Mouse (Mus musculus) T-helper 17 cell (primary cell): Measurements from ENCODE around the gene Dtl.

Source experiments
- in situ Hi-C, 2 experiments: fragments of 300-600 bp; cut with MboI, MseI; formaldehyde crosslinking; loops; 1 replicate in 1 of 2; 2 replicates in 1 of 2; pipeline ENCODE4 v1.15.1; 2025; ENCODE audit warnings: high pct_unique_total_duplicates in 2 of 2

Dtl gene

DNA sequence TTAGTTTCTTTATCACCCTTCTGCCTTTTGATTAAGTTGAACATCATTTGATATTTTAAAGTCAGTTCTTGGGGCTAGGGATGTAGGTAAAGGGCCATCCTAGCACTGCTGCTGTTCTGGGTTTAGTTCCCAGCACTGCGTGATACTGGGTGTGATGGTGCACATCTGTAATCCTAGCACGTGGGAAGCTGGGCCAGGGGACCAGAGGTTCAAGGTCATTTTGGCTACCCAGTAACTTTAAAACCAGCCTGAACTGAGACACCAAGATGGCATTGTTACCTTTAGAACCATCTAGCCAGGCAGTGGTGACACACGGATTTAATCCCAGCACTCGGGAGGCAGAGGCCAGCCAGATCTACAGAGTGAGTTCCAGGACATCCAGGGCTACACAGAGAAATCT, 8.5 kb upstream of the Dtl start:
- in situ Hi-C loops, result loop anchor here in 1 of 2 experiments (25.0 kb wide), 1 partner anchor 1578 kb away; the partner anchor contains the start of genes A130010J15Rik and Irf6

DNA sequence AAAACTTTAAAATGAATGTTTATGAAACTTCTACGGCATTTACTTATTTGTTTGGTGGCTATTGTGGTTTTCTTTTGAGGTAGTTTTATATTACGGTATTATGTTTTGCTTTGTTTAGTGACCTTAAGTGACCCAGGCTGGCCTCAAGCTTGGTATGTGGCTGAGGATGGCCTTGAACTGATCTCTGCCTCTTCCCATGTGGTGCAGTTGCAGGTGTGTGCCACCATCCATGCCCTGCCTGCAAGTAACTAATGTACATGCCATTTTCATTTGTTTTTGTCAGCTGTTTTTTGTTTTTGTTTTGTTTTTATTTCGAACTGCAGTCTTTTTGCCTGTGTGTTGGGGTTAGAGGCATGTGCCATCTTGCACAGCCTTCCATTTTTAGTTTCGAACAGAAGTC, 6.3 kb upstream of the Dtl start:
- in situ Hi-C loops, result loop anchor here in 1 of 2 experiments (25.0 kb wide), 1 partner anchor 1581 kb away; the partner anchor contains the start of genes A130010J15Rik and Irf6

DNA sequence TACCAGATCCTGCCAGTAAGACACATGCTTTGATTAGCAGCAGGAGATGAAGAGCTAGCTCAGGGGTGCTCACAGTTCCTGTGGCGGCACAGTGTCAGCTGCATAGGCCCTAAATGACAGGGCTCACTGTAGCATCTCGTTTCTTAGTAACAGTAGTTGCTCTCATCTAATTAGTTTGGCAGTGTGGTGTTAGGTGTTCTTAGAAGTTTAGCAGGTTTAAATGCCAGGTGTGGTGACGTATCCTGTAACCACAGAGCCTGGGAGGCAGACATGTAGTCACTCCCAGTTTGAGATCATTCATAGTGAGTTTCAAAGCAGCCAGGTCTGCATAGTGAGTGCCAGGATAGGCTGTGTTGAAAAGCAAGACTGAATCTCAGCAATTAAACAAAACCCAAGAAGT, 4.2 kb upstream of the Dtl start:
- in situ Hi-C loops, result loop anchor here (10.0 to 25.0 kb wide), 2 partner anchors 645 to 1583 kb away; partner anchors contain the start of genes A130010J15Rik (in 1 of the 2) and Irf6 (in 1 of the 2)

DNA sequence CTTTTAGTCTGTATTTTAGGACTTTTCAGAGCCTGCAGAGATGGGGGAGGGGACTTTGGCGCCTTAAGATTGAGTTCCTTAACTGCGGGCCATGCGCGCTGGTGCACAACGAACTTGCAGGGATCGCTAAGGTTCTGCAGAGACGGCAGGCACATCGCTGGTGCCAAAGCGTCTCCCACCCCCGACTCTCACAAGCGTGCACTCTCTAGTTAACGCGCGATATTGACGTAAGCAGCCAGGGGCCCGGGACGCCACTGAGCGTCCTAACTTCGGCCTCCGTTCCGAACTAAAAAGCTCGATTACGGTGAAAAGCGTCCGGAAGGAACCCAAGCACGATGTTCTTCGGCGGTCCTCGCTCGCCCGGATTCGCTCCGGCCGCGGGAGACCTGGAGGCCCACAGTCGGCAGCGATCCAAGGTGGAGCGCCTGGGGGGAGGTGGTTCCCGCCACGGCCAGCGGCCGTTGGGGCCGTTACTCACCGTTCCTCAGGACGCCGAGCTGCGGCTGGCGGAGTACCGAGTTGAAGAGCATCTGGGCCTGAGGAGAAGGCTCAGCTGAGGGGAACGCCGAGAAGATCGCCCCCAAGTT, 380 bp downstream of the Dtl start:
- in situ Hi-C loops, result loop anchor here (10.0 to 25.0 kb wide), 2 partner anchors 640 to 1587 kb away; partner anchors contain the start of genes A130010J15Rik (in 1 of the 2) and Irf6 (in 1 of the 2)

DNA sequence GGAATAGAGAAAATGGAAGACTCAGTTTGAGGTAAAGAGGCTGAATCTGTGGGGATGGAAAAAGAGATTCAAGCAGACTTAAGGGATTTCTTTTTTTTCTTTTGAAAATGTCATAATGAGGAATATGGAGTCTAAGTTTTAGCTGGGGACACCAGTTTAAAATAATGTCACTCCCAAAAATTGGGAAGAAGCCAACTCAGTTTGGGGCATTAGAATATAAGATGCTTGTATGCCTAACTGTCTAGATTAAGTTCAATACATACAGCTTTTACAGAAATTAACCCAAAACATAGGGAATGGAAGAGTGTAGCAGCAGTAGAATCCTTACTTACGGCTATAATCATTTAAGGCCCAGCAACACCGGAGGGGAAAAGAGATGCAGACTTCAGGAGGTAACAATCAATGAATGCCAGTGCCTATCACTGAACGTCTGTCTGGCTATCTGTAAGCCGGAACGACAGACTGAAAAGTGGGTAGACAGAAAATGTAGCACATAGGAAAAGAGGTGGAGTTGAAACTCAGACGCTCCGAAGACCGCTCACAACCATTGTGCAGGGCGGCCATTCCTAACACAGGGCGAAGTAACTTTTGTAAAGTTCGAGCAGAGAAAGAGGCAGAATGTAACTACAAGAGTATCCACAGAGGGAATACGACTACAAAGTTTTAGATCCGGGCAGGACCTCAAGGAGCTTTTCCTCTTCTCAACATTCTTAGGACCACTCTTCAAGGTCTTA, 1.3 kb downstream of the Dtl start:
- in situ Hi-C loops, result loop anchor here in 1 of 2 experiments (10.0 kb wide), 1 partner anchor 639 kb away; no protein-coding TSS in a partner anchor

DNA sequence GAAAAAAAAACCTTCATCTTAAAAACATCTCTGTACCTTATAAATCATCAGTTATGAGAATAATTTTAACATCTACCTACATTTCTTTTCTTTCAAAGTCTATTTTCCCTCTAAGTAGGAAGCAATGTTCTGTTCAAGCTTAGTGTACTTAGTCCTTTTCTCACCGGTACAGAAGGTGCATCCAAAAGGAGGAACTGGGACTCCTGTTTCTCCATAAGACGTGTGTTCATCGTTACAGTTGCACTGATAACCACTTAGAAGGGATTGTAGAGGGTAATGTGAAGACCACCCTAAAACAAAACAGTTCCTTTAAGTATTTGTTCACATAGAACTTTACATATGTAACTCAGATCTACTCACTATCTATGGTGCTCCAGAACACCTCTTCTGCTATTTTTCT, 4.9 kb downstream of the Dtl start:
- in situ Hi-C loops, result loop anchor here in 1 of 2 experiments (10.0 kb wide), 1 partner anchor 636 kb away; no protein-coding TSS in a partner anchor

DNA sequence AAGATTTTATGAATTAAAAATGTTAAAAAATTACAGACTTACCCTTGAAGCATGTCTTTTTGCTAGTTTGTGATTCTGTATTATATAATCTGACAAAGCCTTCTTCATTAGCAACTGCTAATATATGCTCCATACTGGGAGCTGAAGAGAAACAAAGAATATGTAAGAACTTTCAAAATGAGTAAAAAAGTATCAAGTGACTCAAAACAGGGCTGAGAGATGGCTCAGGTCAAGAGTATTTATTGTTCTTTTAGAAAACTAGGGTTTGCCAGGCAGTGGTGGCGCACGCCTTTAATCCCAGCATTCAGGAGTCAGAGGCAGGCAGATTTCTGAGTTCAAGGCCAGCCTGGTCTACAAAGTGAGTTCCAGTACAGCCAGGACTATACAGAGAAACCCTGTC, 5.7 kb downstream of the Dtl start:
- in situ Hi-C loops, result loop anchor here in 1 of 2 experiments (10.0 kb wide), 1 partner anchor 635 kb away; no protein-coding TSS in a partner anchor

DNA sequence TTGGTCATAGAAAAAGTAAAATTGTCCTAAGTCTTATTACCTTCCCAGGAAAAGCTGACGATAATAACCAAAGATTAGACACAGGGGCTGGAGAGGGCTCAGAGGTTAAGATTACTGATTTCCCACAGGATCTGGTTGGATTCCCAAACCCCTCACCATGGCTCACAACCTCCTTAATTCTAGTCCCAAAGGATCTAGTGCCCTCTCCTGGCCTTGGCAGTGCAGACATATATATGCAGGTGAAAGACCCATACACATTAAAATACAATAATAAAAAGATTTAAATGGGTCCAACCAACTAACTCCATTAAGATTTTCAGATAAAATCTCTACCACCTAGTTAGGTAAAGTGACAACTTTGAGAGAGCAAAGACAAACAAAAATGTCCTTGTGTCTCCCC, 7.5 kb downstream of the Dtl start:
- in situ Hi-C loops, result no loop called here

DNA sequence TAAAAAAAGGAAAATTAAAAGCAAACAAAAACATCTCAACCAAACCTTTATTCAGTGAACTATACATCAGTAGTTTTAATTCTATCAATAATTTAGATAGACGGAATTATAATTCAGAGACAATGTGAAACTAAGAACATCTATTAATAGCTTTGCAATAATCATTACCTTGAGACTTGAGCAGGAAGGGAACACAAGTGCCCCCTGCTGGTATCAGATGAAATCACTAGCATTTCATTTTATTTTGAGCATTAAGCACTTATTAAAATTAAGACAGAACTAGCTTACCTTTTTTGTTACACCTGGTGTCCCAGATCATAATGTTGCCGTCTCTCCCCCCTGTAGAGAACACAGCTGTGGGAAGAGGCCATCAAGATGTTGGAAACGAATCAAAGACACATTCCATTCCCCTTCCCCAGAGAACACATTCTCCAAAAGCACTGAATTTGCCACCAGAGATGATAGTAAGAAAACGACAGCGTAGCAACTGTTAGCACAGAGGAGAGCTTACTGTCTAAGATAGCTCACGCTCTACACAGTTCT, 12.4 kb downstream of the Dtl start:
- in situ Hi-C loops, result no loop called here

DNA sequence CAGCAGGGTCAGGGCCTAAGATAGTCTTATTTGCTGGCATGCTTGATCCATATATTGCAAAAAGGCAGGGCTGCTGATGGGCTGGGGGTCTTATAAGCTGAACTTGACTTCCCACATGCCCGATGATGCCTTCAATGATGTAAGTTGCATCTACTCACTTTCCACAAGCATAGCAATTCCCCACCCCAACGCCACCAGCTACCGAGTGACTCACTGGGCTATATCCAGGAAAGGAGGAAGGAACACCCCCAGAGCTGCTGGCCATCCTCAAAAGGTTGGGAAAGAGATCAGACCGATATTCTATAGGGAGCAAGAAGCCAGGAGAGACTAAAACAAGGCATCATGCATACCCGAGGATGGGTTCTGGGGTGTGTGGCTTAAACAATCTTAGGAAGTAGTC, 15.6 kb downstream of the Dtl start:
- in situ Hi-C loops, result no loop called here

DNA sequence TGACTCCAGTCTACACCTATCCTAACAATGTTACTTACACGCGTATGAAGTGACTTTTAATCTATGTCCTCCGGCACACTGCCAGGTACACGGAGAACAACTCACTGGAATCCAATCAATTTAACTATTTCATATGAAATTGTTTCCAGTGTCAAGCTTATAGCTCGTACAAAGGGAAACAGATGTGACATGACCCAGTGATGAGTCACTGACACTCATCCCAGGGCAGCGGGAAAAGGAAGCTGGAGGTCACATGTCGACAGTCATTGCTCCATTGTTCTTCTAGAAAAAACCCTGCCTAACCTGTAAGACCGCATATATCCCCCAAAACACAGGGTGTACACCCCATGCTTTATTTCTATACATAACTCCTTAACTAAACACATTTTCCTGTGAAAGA, 18.2 kb downstream of the Dtl start:
- in situ Hi-C loops, result no loop called here

DNA sequence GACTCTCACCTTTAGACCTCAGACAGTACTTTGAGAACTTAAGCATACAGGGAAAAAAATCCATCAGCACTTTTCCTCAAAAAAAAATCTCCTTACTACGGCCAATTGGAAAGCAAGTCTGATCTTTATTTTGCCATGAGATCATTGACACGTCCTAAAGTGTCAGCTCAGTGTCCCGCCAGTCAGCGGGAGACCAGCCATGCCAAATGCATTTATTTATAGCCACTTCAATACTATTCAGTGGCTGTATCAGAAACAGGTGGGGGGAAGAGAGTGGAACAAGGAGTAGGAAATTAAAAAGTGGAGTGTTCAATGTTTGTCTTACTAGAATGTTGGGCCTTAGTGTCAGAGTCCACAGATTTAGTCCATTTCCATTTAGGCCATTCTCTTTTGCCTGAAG, 24.6 kb downstream of the Dtl start:
- in situ Hi-C loops, result no loop called here

DNA sequence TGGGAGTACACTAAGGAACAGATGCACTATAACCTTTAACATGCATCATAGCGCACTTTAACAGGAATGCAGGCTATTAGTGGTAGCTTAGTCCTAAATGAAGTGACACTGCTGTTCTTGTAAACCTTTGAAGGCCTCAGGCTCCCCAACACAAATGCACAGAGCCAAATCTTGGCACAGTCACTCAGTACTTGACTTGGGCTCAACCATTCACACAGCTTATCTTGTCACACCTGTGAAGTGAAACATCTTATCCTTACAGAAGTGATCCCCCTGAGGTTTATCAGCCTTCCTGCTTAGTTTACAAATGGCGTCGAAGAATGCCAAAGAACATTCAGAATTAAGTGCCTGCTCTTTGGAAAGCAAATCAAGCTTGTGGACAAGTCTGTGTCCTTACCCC, 31.6 kb downstream of the Dtl start:
- in situ Hi-C loops, result loop anchor here in 1 of 2 experiments (25.0 kb wide), 1 partner anchor 206 kb away; the partner anchor contains the start of gene Tmem206

DNA sequence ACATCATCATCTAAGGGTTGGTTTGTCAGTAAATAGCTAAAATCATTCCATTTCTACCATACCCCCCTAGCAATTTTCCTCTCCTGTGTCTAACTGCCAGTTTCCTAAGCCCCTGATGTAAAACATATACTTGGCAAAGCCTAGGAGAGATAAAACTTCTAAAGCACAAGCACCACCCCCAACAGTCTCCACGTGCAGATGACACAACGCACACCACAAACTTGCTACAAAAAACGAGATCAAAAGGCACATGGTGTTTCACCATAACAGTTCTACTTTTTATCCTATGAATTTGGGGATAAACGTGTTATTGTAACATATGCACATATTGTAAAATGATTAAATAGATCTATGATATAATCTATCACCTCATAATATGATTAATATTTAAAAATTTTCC, 33.7 kb downstream of the Dtl start:
- in situ Hi-C loops, result loop anchor here in 1 of 2 experiments (25.0 kb wide), 1 partner anchor 204 kb away; the partner anchor contains the start of gene Tmem206

DNA sequence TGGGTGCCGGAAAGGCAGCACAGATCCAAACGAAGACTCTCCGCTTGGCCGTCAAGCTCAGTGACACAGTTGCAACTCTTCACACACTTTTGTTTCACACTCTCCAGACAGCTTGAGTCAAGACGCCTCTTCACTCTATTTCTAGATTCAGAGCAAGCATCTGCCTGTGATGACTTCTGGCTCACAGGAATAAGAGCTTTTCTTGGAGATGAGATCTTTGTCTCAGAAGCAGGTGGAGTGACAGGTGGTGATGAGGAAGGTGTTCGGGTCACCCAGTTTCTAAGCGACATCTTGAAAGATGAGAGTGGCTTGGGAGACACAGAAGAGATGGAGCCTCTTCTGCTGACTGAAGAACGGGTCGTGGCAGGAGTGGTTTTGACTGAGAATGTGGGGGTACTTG, 34.3 kb downstream of the Dtl start:
- in situ Hi-C loops, result loop anchor here in 1 of 2 experiments (25.0 kb wide), 1 partner anchor 204 kb away; the partner anchor contains the start of gene Tmem206

DNA sequence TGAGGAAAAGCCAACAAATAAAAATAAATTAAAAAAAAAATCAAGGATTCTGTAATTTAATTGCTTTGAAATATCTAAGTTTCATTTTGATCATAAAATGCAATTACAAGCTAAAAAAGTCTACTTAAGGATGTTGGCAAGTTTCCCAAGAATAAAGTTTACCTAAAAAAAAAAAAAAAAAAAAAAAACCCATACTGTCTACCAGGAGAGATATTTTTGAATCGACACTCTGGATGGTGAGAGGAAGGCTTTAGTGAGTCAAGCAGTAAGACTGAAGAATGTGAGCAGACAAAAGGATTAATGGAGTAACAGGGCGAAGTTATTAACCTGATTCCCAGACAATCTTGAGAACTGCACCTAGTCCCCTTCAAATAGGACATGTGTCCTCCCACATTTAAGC, 35.0 kb downstream of the Dtl start:
- in situ Hi-C loops, result loop anchor here in 1 of 2 experiments (25.0 kb wide), 1 partner anchor 203 kb away; the partner anchor contains the start of gene Tmem206

DNA sequence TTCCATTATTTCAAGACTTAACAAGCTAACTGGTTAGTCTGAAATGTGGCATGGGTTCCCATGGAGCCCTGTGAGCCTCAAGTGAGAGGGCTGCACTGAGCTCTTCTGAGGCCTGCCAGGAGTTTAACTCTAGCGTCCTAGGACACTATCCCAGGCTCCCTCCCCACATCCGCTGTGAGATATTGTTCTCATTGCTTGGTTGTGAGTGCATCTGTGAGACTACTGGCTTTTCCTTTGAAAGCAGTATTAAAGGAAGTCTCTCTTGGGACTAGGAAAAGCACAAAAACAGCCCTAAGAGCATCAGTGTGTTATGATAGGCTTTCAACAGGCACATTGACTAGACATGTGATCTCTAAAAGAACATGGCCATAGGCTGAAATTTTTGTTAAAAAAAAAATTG, 40.4 kb downstream of the Dtl start:
- in situ Hi-C loops, result loop anchor here in 1 of 2 experiments (25.0 kb wide), 1 partner anchor 198 kb away; the partner anchor contains the start of gene Tmem206

DNA sequence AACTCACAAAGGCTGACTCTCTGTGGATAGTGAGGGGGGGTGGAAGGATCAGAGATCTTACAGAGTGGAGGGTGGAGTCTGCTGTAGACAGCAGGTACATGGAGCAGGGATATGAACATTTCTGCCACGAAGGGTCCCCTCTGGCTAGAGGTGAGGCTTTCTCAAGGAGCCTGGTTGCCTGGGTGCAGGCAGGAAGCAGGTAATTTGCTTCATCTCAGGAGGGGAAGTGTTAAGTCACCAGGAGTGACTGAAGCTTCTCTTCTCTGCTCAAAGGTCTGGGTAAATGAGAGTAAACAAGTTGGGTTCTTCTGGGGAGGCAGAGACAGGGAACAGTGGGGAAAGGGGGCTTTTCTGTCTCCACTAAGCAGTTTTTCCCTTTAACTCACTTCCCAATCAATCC, 44.3 kb downstream of the Dtl start:
- in situ Hi-C loops, result loop anchor here in 1 of 2 experiments (25.0 kb wide), 1 partner anchor 194 kb away; the partner anchor contains the start of gene Tmem206

DNA sequence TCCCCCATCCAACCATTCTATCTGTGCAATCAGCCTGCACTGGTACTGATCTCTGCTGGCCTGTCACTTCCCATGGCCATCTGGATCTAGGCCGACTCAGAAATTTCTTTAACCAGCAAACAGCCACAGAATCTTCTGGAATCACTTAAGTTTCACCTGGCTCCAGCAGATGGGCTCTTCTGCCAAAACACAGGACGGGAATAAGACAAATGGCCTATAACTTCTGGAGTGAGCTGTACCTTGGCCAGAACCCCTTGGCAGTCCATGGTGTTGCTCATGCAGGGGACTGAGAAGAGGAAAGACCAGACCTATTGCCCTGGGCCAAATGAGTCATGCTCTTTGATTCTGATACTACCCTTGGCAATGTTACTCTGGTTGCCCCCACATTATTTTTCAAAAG, 45.9 kb downstream of the Dtl start:
- in situ Hi-C loops, result loop anchor here in 1 of 2 experiments (25.0 kb wide), 1 partner anchor 192 kb away; the partner anchor contains the start of gene Tmem206

DNA sequence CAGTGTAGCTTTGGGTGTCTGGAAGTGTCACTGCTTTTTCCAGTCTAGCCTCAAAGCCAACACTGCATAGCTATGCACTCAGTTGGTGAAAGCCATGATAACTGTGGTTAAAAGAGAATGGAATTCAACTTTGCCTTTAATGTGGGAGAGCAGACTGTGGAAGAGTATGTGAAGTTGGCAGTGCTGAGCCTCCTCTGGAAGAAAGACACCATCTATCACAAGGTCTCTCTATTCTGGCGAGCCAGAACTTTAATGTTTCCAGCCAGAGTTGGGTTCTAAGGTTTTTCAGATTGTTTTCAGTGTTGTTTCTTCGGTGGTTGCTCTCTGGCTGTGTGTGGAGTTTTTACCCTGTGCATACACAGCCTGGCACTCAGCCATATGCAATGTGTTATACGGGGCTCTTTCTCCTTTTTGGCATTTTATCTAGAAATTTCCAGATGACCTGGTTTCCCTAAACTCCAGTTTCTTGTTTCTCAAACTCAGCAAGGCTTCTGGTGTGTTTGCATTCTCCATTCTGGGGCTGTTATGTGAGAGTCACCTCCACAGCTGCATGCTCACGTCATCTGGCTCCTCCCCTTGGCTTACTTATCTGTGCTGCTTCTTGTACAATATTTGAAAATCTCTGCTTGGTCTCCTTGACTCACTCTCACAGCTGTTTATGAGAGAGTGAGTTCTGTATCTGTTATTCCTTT, 47.3 kb downstream of the Dtl start:
- in situ Hi-C loops, result loop anchor here in 1 of 2 experiments (25.0 kb wide), 1 partner anchor 191 kb away; the partner anchor contains the start of gene Tmem206

DNA sequence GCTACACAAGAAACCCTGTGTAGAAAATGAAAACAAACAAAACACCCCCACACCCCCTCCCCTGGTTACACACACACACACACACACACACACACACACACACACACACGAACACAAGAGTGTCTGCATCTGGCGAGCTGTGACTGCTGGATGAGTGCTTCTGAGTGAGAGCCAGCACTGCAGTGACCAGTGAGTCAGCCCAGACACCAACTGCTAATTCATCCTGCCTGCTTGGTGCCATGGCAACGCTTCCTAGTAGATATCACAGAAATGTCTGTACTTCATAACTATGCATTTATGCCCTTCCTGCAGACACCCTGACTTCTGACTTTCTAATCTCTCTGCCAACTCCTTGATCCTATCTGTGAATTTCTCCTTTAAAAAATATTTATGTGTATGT, 48.3 kb downstream of the Dtl start:
- in situ Hi-C loops, result loop anchor here in 1 of 2 experiments (25.0 kb wide), 1 partner anchor 190 kb away; the partner anchor contains the start of gene Tmem206
